Mouse (Mus musculus) forebrain, embryonic 10.5 days (tissue): ENCODE data around the gene Rab24. TPM values are rescaled to one million over a fixed set of nuclear protein-coding genes. Genes with fewer than 3 reads are reported as not detected.

Experiments
- DNase-seq: peaks from one replicate; pipeline ENCODE4 v3.0.0-alpha.2; 2017; ENCODE audit warnings: low spot score; ENCODE audit errors: extremely low spot score
- H3K27ac ChIP-seq: fragments of 300-500 bp; sonication (generic); 2 replicates; pipeline ENCODE4 v1.5.1; 2016; ENCODE audit warnings: mild to moderate bottlenecking
- H3K27me3 ChIP-seq: fragments of 300-500 bp; sonication (generic); 2 replicates; pipeline ENCODE4 v1.6.1; 2016; ENCODE audit warnings: mild to moderate bottlenecking; ENCODE audit not compliant: poor library complexity, severe bottlenecking
- H3K36me3 ChIP-seq: fragments of 300-500 bp; sonication (generic); replicated peaks from 2 replicates; pipeline ENCODE4 v1.6.1; 2016; ENCODE audit warnings: mild to moderate bottlenecking, moderate library complexity
- H3K4me1 ChIP-seq: fragments of 300-500 bp; sonication (generic); 2 replicates; pipeline ENCODE4 v1.6.1; 2016
- H3K4me3 ChIP-seq: fragments of 300-500 bp; sonication (generic); 2 replicates; pipeline ENCODE4 v1.5.1; 2016; ENCODE audit warnings: mild to moderate bottlenecking, moderate library complexity
- H3K9me3 ChIP-seq: fragments of 300-500 bp; sonication (generic); 2 replicates; pipeline ENCODE4 v1.6.1; 2016; ENCODE audit warnings: mild to moderate bottlenecking, moderate library complexity
- WGBS: fragments of 180-500 bp; shearing (Covaris S2); methylation state at CpG from one replicate; pipeline ENCODE4 v1.1.7; 2016; 5-methylcytosine and 5-hydroxymethylcytosine counted together
- polyA plus RNA-seq: library from polyadenylated mRNA; unstranded; fragments of >200 nt; fragmentation: Nextera tagmentation; extraction: Ambion mirVana; gene quantifications from 2 replicates; pipeline ENCODE4 v1.2.1, GENCODE M21; 2016

Rab24 gene
- polyA plus RNA-seq = 67.1 and 76.5 TPM in 2 replicates

- Histone ChIP-seq H3K27ac (peak within 1 kb of the TSS; percentile 95), H3K4me1 (peaks cover 36% of the 10 kb centered on the region), H3K4me3 (peak within 1 kb of the TSS; percentile 93), H3K27me3 (no peaks in the 10 kb centered on the region), H3K9me3 (no peaks in the 10 kb centered on the region), H3K36me3 (peaks cover 82% of the 10 kb centered on the region)
- DNase-seq = peak; percentile 87
- WGBS = under 1% methylated on average over 73 of the region's 73 CpGs
Observed at GRCm38 (mm10) chr13:55321434-55322129, at the start of gene Rab24. TSS of gene Rab24 (minus strand) at chr13:55321946.

GRCm38 (mm10) chr13:55371007-55371681, 49.4 kb upstream of the Rab24 start:
- H3K27ac ChIP-seq = no peak overlapping the region
- no peaks in the 10 kb centered on the region for H3K36me3 ChIP-seq
- H3K9me3 ChIP-seq = no peaks in the 10 kb centered on the region
- no peaks in the 10 kb centered on the region for H3K4me1 ChIP-seq
- no peak for DNase-seq
- H3K4me3 ChIP-seq = no peak overlapping the region
- H3K27me3 ChIP-seq = peaks cover 34% of the 10 kb centered on the region
- WGBS = 72% methylated on average over 8 of the region's 8 CpGs

GRCm38 (mm10) chr13:55370234-55370633, 48.5 kb upstream of the Rab24 start:
- H3K9me3 ChIP-seq = no peaks in the 10 kb centered on the region
- whole genome bisulfite sequencing = 67% methylated on average over 3 of the region's 3 CpGs
- H3K27me3 ChIP-seq = peaks cover 25% of the 10 kb centered on the region
- DNase-seq = no peak
- no peak overlapping the region for H3K4me3 ChIP-seq
- H3K4me1 ChIP-seq = no peaks in the 10 kb centered on the region
- H3K27ac ChIP-seq = no peak overlapping the region
- H3K36me3 ChIP-seq = no peaks in the 10 kb centered on the region

DNA sequence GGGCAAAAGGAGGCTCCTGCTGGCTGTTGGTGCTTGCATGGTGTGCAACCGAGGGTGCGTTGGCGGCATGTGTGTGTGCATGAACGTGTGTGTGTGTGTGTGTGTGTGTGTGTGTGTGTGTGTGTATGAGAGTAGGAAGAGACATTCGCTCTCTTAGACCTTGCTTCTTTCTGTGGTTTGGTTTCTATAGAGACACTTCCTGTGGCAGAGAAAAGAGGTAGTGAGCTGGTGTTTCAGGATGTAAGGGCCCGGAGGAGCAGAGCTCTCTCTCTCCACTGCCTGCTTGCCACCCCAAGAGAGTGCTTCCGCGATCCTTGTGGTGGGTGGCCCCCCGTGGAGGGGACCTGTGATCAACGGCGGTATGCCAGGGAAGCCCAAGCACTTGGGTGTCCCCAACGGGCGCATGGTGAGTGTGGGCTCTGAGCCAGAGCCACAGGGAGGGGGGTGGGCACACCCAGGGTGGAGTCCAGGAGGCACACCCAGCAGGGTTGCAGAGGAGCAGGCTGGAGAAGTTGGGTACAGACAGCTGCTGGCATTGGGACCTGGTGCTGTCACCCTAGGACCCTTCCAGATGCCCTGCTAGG, 47.9 kb upstream of the Rab24 start, which contains the start of gene Rgs14:
Gene Rgs14 (plus strand): TSS at position 202 of the 584 bp plus-strand sequence.
- WGBS = 70% methylated on average over 13 of the region's 13 CpGs
- Histone ChIP-seq H3K4me3 (no peak within 1 kb of the TSS), H3K27me3 (peaks cover 21% of the 10 kb centered on the region), H3K9me3 (no peaks in the 10 kb centered on the region), H3K4me1 (no peaks in the 10 kb centered on the region), H3K36me3 (no peaks in the 10 kb centered on the region), H3K27ac (no peak within 1 kb of the TSS)
- DNase-seq = no peak

DNA sequence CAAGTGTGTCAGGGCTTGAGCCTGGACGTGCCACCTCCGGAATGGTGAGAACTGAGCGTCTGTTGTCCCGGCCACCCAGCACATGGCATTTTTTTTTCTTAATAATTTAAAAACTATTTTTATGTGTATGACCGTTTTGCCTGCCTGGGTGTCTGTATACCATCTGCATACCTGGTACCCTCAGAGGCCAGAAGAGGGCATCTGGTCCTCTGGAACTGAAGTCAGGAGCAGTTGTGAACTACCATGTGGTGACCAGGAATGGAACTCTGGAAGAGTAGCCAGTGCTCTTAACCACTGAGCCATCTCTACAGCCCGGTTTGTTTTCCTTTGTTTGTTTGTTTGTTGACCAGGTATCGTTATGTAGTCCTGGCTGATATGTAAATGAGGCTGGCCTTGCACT, 46.7 kb upstream of the Rab24 start:
- Histone ChIP-seq H3K4me1 (no peaks in the 10 kb centered on the region), H3K4me3 (no peak overlapping the region), H3K9me3 (no peaks in the 10 kb centered on the region), H3K27me3 (peaks cover 9% of the 10 kb centered on the region), H3K36me3 (no peaks in the 10 kb centered on the region), H3K27ac (no peak overlapping the region)
- WGBS = 83% methylated on average over 7 of the region's 7 CpGs
- no peak for DNase-seq

GRCm38 (mm10) chr13:55362453-55363060, 40.8 kb upstream of the Rab24 start, which contains the start of gene Lman2:
TSS of gene Lman2 (minus strand) at chr13:55362783.
- DNase-seq = peak; percentile 97
- peaks cover 19% of the 10 kb centered on the region for H3K4me1 ChIP-seq
- H3K36me3 ChIP-seq = peaks cover 37% of the 10 kb centered on the region
- peak within 1 kb of the TSS; percentile 97 for H3K4me3 ChIP-seq
- H3K27ac ChIP-seq = peak within 1 kb of the TSS; percentile 95
- no peaks in the 10 kb centered on the region for H3K9me3 ChIP-seq
- no peaks in the 10 kb centered on the region for H3K27me3 ChIP-seq
- WGBS = under 1% methylated on average over 35 of the region's 35 CpGs

GRCm38 (mm10) chr13:55361974-55362452, 40.3 kb upstream of the Rab24 start:
- Histone ChIP-seq H3K27me3 (no peaks in the 10 kb centered on the region), H3K9me3 (no peaks in the 10 kb centered on the region), H3K36me3 (peaks cover 42% of the 10 kb centered on the region), H3K27ac (peak overlapping the region; percentile 95), H3K4me1 (peaks cover 19% of the 10 kb centered on the region), H3K4me3 (peak overlapping the region; percentile 97)
- WGBS = under 1% methylated on average over 32 of the region's 32 CpGs
- DNase-seq = no peak

DNA sequence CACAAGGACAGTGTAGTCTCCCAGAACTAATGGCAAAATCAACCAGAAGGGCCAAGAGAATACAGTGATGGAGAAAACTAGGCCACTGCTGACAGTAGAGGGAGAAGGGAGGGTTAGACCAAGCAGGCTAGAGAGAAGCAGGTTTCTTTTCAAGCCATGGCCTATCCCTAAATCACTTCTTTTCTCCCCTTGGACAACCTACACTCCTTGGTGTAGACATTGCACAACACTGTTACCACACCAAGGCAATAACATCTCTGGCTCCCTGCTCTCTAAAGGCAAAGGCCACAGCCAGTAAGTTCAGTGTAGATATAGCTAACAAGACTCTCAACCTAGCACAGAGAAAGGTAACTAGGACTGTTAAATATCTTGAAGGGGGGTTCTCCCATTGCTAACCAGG, 39.4 kb upstream of the Rab24 start:
- peak overlapping the region; percentile 97 for H3K4me3 ChIP-seq
- no peaks in the 10 kb centered on the region for H3K9me3 ChIP-seq
- peaks cover 19% of the 10 kb centered on the region for H3K4me1 ChIP-seq
- H3K36me3 ChIP-seq = peaks cover 51% of the 10 kb centered on the region
- DNase-seq = no peak
- no peaks in the 10 kb centered on the region for H3K27me3 ChIP-seq
- H3K27ac ChIP-seq = no peak overlapping the region

GRCm38 (mm10) chr13:55346745-55347144, 25.0 kb upstream of the Rab24 start:
- no peak overlapping the region for H3K27ac ChIP-seq
- no peaks in the 10 kb centered on the region for H3K27me3 ChIP-seq
- 89% methylated on average over 11 of the region's 11 CpGs for WGBS
- H3K36me3 ChIP-seq = peaks cover 78% of the 10 kb centered on the region
- no peaks in the 10 kb centered on the region for H3K4me1 ChIP-seq
- no peak for DNase-seq
- no peak overlapping the region for H3K4me3 ChIP-seq
- no peaks in the 10 kb centered on the region for H3K9me3 ChIP-seq

DNA sequence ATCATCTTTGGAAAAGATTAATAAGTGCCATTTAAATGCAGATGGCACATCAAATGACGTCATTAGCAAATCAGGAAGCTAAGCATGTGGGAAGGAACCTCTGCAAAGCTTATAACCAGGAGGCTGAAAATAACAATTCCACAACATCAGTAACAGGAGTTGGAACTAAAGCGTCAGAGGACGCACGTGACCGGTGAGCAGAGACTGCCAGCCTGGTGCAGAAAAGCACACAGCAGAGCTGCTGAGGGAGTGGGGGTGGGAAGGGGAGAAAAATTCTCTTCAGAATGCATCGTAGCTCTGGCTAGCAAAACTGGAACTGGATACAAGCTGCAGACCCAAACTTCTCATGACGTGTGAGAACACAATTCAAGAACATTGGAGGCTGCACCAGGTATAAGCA, 22.5 kb upstream of the Rab24 start:
- H3K36me3 ChIP-seq = peaks cover 55% of the 10 kb centered on the region

GRCm38 (mm10) chr13:55342469-55342868, 20.7 kb upstream of the Rab24 start:
- H3K27me3 ChIP-seq = no peaks in the 10 kb centered on the region
- no peak for DNase-seq
- 52% methylated on average over 11 of the region's 11 CpGs for WGBS

More for the DNA sequence above, 22.5 kb upstream of the Rab24 start:
- 89% methylated on average over 7 of the region's 7 CpGs for WGBS
- Histone ChIP-seq H3K27ac (no peak overlapping the region), H3K27me3 (no peaks in the 10 kb centered on the region), H3K4me3 (no peak overlapping the region), H3K4me1 (no peaks in the 10 kb centered on the region), H3K9me3 (no peaks in the 10 kb centered on the region)
- DNase-seq = no peak

GRCm38 (mm10) chr13:55339259-55339658, 17.5 kb upstream of the Rab24 start:
- Histone ChIP-seq H3K27ac (no peak overlapping the region), H3K4me3 (no peak overlapping the region), H3K9me3 (no peaks in the 10 kb centered on the region), H3K27me3 (no peaks in the 10 kb centered on the region), H3K4me1 (peaks cover 6% of the 10 kb centered on the region), H3K36me3 (peaks cover 6% of the 10 kb centered on the region)
- DNase-seq = no peak
- 43% methylated on average over 2 of the region's 2 CpGs for WGBS

More at GRCm38 (mm10) chr13:55342469-55342868, 20.7 kb upstream of the Rab24 start:
- no peaks in the 10 kb centered on the region for H3K9me3 ChIP-seq
- H3K36me3 ChIP-seq = peaks cover 38% of the 10 kb centered on the region
- H3K27ac ChIP-seq = no peak overlapping the region
- H3K4me1 ChIP-seq = peaks cover 1% of the 10 kb centered on the region
- no peak overlapping the region for H3K4me3 ChIP-seq
